Mouse (Mus musculus): ENCODE data around the gene Tcp1.
"Not testable (repeated sequence)": the region's sequence is repeated elsewhere in the genome, so short reads cannot be mapped to it uniquely, and the experiment has no call there.

Gene Tcp1

GRCm38 (mm10) chr17:12915488-12915880 lies at the start of gene Tcp1:
Gene Tcp1 (plus strand): TSS chr17:12915701.
- DNase-seq (ENCODE audit: low spot score in 2 of 2): peak in 1 of 2 experiments; percentile 73

- DNase-seq (ENCODE audit: low spot score in 2 of 2): no peak
Observed at GRCm38 (mm10) chr17:12866853-12867252, 48.6 kb upstream of the Tcp1 start.

- no peak for DNase-seq (ENCODE audit: low spot score in 2 of 2)
Observed at GRCm38 (mm10) chr17:12868043-12868442, 47.5 kb upstream of the Tcp1 start, which contains the start of gene Mas1. Gene Mas1 (minus strand): TSS chr17:12868143.

- DNase-seq (ENCODE audit: low spot score in 2 of 2): no peak
Observed at GRCm38 (mm10) chr17:12868640-12869039, 46.9 kb upstream of the Tcp1 start.

GRCm38 (mm10) chr17:12872275-12873028 lies 43.0 kb upstream of the Tcp1 start:
- DNase-seq (ENCODE audit: low spot score in 2 of 2): no peak

- DNase-seq (ENCODE audit: low spot score in 2 of 2): no peak
Observed at GRCm38 (mm10) chr17:12875734-12876133, 39.8 kb upstream of the Tcp1 start, which contains the start of gene Mrgprh. Gene Mrgprh (plus strand): TSS chr17:12876034.

- DNase-seq (ENCODE audit: low spot score in 2 of 2): peak; percentile 74 to 88
Observed at GRCm38 (mm10) chr17:12880178-12880577, 35.3 kb upstream of the Tcp1 start.

GRCm38 (mm10) chr17:12881216-12881615 lies 34.3 kb upstream of the Tcp1 start:
- no peak for DNase-seq (ENCODE audit: low spot score in 2 of 2)

- no peak for DNase-seq (ENCODE audit: low spot score in 2 of 2)
Observed at GRCm38 (mm10) chr17:12886620-12887019, 28.9 kb upstream of the Tcp1 start.

GRCm38 (mm10) chr17:12887021-12887775 lies 28.3 kb upstream of the Tcp1 start:
- no peak for DNase-seq (ENCODE audit: low spot score in 2 of 2)

- DNase-seq (ENCODE audit: low spot score in 2 of 2): no peak
Observed at GRCm38 (mm10) chr17:12891054-12891453, 24.4 kb upstream of the Tcp1 start.

- DNase-seq (ENCODE audit: low spot score in 2 of 2): no peak
Observed at GRCm38 (mm10) chr17:12892033-12892432, 23.5 kb upstream of the Tcp1 start.

- DNase-seq (ENCODE audit: low spot score in 2 of 2): no peak
Observed at GRCm38 (mm10) chr17:12897674-12898073, 17.8 kb upstream of the Tcp1 start.

GRCm38 (mm10) chr17:12898607-12899006 lies 16.9 kb upstream of the Tcp1 start:
- DNase-seq (ENCODE audit: low spot score in 2 of 2): not testable (repeated sequence)

- DNase-seq (ENCODE audit: low spot score in 2 of 2): no peak
Observed at GRCm38 (mm10) chr17:12902291-12902690, 13.2 kb upstream of the Tcp1 start.

GRCm38 (mm10) chr17:12903372-12904333 lies 11.8 kb upstream of the Tcp1 start:
- no peak for DNase-seq (ENCODE audit: low spot score in 2 of 2)

GRCm38 (mm10) chr17:12904349-12904748 lies 11.2 kb upstream of the Tcp1 start:
- DNase-seq (ENCODE audit: low spot score in 2 of 2): no peak

GRCm38 (mm10) chr17:12905810-12906209 lies 9.7 kb upstream of the Tcp1 start:
- no peak for DNase-seq (ENCODE audit: low spot score in 2 of 2)

GRCm38 (mm10) chr17:12906436-12906835 lies 9.1 kb upstream of the Tcp1 start:
- DNase-seq (ENCODE audit: low spot score in 2 of 2): no peak

GRCm38 (mm10) chr17:12909361-12910280 lies 5.9 kb upstream of the Tcp1 start, which contains the start of gene Pnldc1:
Gene Pnldc1 (minus strand): TSS chr17:12910230.
- no peak for DNase-seq (ENCODE audit: low spot score in 2 of 2)

GRCm38 (mm10) chr17:12910391-12910790 lies 5.1 kb upstream of the Tcp1 start:
- no peak for DNase-seq (ENCODE audit: low spot score in 2 of 2)
